Mouse (Mus musculus): ENCODE results near the gene Gm20481.
"Not testable (repeated sequence)": the region's sequence is repeated elsewhere in the genome, so short reads cannot be mapped to it uniquely, and the experiment has no call there.

Gm20481 gene

DNA sequence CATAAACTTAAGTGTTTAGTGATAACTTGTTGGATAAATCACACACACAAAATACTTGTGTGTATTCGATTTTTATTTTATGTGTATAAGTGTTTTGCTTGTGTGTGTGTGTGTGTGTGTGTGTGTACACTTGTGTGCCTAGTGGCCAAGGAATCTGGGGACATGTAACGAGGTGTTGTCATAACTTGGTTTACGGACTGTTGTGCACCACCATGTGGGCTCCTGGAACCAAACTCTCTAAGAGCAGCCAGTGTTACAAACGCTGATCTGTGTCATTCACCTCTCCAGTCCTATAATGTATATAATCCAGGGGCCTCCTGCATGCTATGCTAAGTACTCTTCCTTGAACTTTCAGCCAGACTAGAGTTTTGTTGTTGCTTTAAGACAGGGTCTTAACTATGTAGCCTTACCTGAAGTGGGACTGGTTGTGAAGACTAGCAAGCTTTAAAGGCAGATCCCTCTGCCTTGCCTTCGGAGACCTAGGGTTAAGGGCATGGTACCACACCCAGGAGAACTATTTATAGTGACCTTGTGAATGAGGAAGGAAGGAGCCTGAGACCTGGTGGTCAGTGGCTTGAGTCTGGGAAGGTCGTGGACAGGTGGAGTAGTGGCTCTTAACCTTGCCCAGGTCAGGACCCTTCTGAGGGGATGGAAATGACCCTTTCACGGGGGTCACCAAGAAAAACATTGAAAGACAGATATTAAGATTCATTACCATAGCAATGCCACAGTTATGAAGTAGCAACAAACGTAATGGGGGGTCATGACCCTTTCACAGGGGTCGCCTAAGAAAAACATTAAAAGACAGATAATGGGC lies 33.5 kb downstream of the Gm20481 start:
- DNase-seq (ENCODE audit: low spot score): no peak

DNA sequence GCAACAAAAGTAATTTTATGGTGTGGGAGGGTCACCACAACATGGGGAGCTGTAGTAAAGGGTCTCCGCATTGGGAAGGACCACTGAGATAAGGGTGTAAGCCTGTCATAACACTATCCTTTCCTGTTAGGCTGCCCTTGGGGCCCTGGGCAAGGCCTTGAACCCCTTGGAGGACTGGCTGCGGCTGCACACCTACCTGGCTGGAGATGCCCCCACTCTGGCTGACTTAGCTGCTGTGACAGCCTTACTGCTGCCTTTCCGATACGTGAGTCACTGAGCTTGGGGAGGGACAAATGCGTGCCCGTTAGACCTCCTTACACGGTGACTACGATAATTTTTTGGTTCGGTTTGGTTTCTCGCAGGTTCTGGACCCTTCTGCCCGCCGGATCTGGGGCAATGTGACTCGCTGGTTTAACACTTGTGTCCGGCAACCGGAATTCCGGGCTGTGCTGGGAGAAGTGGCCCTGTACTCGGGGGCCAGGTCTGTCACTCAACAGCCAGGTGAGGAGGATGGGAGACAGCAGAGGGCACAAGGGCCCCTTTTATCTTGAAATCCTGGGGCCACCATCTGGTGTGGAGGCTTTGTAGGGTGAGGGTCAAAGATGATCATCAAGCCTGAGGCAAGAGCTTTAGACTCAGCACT lies 34.5 kb downstream of the Gm20481 start:
- no peak for DNase-seq (ENCODE audit: low spot score)

DNA sequence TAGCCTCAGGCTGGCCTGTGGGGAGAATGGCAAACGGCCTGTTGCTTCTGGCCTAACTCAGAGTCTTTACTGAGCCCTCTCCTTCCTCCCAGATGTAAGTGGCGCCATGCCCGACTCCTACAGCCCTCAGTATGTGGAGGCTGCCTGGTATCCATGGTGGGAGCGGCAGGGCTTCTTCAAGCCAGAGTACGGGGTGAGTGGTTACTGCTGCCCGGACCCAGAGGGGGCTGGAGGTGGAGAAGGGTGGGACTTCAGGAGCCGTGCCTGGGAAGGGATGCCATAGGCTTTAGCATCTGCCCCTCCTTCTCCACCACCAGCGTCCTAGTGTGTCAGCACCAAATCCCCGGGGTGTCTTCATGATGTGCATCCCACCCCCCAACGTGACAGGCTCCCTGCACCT lies 35.4 kb downstream of the Gm20481 start:
- no peak for DNase-seq (ENCODE audit: low spot score)

DNA sequence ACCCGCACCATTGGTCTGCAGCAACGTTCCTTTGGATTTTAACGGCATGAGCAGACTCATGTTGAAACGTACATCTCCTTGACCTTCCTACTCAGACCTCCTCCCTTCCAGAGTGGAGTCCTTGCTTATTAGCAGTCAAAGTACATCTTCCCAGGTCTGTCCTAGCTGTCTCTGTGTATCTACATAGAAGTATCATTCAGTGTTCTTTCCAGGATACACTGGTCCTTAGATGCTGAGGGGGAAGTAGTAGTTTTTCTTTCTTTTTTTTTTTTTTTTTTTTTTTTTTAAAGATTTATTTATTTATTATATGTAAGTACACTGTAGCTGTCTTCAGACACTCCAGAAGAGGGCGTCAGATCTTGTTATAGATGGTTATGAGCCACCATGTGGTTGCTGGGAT lies 36.2 kb downstream of the Gm20481 start:
- DNase-seq (ENCODE audit: low spot score): not testable (repeated sequence)

DNA sequence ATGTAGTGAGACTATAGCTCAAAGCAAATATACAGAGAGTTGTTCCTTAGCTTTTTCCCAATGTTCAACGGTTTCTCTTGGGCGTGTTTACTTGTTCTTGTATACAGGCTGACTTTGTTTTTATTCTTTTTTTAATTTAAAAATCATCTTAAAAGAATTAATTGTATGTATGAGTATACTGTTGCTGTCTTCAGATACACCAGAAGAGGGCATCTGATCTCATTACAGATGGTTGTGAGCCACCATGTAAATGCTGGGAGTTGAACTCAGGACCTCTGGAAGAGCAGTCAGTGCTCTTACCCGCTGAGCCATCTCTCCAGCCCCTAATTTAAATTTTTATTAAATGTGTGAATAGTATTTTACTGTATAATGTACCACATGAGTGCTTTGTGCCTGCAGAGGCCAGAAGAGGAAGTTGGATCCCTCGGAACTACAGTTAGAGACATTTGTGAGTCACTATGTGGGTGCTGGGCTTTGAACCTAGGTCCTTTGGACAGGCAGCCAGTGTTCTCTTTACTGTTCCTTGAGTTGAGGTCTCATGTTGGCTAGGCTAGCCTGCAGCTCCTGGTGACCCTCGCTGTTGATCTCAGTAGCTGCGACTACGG lies 37.8 kb downstream of the Gm20481 start:
- no peak for DNase-seq (ENCODE audit: low spot score)

DNA sequence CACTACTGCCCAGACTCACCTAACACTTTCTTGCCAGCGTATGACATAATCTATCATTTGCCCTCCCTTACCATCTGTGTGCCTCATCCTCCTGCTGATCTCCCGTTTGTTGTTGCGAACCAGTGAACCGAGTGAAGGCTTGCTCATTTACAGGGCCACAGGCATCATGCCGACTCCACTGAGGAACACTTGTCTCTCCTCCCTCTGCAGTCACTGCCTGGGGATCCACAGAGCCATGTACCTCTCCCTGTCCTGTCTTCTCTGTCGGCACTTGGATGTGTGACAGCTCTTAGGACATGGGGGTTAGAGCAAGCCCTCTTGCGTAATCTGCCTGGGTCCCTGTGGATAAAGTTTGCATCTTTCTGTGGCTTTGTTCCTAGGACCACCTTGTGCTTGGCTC lies 39.9 kb downstream of the Gm20481 start:
- no peak for DNase-seq (ENCODE audit: low spot score)

DNA sequence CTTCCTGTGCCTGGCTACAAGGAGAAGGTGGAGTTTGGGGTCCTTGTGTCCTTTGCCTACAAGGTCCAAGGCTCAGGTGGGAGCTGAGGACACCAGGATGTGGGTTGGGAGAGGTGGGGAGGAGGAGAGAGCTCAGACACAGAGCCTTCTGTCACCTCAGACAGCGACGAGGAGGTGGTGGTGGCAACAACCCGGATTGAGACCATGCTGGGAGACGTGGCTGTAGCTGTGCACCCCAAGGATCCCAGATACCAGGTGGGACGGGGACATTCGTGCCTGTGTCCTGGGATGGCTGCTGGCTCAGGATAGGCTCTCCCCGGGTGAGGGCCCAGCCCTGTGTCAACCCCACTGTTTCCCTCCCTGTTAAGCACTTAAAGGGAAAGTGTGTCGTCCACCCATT lies 41.7 kb downstream of the Gm20481 start:
- DNase-seq (ENCODE audit: low spot score): no peak

DNA sequence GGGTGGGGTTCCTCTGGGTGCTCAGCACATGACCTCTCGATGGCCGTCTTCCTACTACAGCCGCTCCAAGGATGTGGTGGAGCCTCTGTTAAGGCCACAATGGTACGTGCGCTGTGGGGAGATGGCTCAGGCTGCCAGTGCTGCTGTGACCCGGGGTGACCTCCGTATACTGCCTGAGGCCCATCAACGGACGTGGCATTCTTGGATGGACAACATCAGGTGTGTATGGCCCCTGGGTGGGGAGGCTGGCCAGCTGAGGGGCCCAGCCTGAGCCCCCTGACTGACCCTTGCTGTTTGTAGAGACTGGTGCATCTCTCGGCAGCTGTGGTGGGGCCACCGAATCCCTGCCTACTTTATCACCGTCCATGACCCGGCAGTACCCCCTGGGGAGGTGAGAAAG lies 42.7 kb downstream of the Gm20481 start:
- no peak for DNase-seq (ENCODE audit: low spot score)

DNA sequence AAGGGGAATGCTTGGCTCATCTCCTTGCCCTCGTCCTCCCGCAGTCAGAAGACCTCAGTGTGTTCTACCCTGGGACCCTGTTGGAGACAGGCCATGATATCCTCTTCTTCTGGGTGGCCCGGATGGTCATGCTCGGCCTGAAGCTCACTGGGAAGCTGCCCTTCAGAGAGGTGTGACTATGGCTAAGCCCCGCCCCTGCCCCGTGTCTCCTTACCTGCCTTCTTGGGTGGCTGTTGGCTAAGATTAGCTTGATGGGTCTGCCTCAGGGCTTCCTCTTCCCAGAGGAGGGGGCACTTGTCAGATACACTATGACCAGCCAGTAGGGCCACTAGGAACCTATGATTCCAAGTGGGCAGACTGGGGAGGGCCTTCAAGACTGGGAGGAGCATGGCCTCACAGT lies 43.5 kb downstream of the Gm20481 start:
- DNase-seq (ENCODE audit: low spot score): no peak

DNA sequence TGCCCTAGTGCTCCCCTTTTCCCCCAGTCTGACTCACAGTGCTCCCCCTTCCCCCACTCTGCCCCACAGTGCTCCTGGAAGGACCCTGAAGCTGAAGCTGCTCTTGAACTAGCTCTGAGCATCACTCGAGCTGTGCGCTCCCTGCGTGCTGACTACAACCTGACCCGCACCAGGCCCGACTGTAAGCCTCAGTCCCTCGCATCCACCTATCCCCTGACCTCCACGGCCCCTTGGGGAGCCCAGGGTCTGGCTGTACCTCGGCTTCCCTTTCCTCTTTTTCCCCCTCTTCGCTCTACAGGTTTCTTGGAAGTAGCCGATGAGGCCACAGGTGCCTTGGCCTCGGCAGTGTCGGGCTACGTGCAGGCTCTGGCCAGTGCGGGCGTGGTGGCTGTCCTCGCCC lies 45.6 kb downstream of the Gm20481 start:
- DNase-seq (ENCODE audit: low spot score): no peak

DNA sequence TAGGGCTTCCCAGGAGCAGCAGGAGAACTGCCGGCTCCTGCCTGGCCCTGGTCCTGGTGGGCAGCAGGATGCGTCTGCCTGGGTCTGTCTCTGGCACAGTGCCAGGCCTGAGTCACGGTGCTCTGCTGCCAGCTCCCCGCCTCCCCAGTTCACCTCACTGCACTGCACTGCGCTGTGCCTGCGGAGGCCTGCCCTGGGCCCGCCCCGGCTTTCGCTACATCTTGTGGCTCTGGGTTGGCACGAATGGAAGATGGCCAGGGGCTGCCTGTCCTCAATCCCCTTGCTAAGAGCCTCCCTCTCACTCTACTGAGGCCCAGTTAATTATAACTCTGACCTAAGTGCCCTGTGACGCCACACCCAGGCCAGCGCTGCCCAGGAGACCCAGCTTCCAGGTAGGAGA lies 46.7 kb downstream of the Gm20481 start, which contains the start of gene Vwa7:
Vwa7 (plus strand) TSS at position 204 of the 400 bp plus-strand sequence.
- no peak for DNase-seq (ENCODE audit: low spot score)

DNA sequence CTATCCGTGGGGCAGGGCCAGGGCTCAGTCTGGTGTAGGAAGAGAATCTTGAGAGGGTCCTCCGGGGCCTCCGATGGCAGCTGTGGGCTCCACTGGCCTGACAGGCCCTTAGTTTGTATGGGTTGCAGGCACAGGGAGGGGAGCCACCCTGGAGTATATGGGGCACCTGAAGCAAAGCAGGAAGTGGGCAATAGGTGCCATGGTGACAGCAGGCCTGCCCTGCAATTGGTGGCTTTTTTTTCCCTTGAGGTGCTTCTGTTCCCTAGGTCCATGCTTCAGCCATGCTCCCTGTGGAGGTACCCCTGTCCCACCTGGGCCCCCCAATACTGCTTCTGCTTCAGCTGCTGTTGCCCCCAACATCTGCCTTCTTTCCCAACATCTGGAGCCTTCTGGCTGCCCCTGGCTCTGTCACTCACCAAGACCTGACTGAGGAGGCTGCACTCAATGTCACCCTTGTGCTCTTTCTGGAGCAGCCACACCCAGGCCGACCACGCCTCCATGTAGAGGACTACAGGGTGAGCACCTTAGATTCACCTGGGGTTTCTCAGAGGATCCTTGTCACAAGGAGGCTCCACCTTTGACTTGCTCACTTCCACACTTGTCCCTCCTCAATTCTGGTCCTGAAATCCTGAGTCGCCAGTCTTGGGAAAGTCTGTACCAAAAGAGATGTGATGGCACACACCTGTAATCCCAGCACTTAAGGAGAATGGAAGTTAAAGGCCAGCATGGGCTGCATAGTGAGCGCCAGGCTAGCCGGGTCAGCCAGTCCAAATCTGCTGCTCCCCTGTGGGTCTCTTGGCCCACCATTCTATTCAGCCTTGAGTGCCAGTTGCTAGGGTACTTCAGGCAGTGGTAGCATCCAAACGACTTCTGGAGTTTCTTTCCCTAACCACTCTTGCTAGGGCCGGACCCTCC lies 47.3 kb downstream of the Gm20481 start:
- no peak for DNase-seq (ENCODE audit: low spot score)

DNA sequence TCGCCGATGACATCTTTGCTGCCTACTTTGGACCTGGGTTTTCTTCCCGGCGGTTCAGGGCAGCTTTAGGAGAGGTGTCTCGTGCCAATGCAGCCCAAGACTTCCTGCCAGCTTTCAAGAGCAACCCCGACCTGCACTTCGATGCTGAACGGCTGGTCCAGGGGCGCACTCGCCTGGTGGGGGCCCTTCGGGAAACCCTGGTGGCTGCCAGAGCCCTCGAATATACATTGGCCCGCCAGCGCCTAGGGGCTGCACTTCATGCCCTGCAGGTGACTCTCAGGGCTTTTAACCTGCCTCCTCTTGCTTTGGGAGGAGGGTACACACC lies 48.0 kb downstream of the Gm20481 start:
- no peak for DNase-seq (ENCODE audit: low spot score)

DNA sequence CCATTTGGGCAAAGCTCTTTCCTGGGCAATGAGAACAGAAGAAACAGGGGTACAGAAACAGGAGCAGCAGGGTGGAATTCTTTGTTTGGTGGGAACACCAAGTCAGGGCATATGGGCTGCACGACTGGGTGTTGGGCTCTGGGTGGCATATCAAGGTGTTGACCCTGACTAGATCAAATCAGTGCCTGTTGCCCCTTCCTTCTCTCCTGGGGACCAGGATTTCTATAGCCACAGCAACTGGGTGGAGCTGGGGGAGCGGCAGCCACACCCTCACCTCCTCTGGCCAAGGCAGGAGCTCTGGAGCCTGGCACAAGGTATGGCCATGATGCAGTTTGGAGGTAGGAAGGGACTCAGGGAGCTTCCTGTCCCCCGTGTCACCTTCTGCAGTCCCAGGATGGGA lies 48.5 kb downstream of the Gm20481 start:
- DNase-seq (ENCODE audit: low spot score): no peak

DNA sequence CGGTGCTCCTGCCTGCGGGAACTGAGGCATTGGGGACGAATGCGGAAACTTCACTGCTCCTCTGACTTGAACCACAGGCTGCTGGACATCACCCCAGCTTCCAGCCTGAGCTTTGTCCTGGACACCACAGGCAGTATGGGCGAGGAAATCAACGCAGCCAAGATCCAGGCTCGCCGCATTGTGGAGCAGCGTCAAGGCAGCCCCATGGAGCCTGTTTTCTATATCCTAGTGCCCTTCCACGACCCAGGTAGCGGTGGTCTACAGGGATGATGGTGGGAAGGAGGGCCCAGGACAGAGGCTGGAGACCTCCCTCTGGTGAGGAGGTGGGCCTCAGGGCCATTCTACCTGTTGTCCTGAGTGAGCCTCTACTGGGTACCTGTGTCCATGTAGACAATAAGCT lies 50.2 kb downstream of the Gm20481 start:
- DNase-seq (ENCODE audit: low spot score): no peak

DNA sequence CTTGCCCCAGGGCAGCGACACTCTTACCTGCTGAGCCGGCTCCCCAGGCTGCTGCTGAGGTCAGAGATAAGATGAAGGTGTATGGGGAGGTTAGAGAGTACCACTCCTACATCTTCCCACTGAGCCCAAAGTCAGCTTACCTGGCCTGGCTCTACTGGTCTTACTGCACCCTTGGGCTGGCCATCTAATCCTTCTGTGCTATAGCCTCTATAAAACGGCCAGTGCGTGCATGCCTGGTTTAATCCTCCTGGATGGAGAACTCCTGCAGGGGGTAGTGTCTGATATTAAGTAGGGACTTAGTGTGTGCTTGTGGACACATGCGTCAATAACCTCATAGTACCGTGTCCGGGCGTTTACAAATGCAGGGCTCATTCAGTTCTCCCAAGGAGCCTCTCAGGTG lies 50.8 kb downstream of the Gm20481 start:
- no peak for DNase-seq (ENCODE audit: low spot score)

DNA sequence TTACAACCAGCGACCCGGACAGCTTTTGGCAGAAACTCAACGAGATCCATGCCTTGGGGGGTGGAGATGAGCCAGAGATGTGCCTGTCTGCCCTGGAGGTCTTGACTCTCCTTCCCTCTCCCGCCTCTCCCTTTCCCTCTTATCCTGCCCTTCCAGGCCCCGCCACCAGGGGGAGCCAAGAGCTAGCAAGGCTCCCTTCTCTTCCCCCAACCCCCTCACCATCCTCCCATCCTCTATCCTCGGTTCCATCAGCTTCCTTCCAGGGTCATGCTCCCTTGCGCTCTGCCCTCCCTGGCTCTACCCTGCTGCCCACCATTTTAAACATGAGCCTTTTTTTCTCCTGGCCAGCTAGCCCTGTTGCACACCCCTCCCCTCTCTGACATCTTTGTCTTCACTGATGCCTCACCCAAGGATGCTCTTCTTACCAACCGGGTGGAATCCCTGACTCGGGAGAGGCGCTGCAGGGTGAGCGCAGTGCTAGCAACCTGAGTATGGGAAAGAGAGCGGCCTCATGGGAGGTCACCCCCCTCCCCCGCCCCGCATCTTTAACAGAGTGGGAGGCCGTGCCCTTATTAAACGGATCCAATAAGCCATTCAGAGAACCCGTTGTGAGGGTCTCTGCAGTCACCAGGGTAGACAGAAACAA lies 51.6 kb downstream of the Gm20481 start:
- DNase-seq (ENCODE audit: low spot score): peak; percentile 85

All from c-Kit-positive CD71-positive TER-119-positive erythroid progenitor cells, embryonic 14.5 days (primary cell).